In the genomic region with DNA sequence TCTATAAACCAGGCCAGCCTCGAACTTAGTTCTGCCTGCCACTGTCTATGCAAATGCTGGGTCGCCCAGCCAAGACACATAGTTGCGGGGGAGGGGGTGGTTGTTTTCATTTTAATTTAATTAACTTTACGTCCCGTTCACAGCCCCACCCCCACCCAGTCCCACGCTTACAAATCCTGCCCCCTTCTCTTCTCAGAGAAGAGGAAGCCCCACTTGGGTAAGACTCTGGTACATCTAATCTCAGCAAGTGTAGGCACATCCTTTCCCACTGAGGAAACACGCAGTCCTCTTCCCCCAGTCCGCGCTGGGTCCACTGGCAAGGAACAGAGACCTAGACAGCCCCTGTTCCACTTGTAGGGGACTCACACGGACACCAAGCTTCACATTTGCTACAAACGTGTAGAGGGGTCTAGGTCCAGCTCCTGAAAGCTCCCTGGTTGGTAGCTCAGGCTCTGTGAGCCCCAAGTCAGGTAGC, we compare ENCODE assay signal across 8 mouse cellular contexts. TPM values are rescaled to one million over a fixed set of nuclear protein-coding genes. Genes with fewer than 3 reads are reported as not detected.
DNase-seq lines count a peak whose midpoint lies in the region; ATAC-seq and TF ChIP-seq lines count a peak whose summit lies in the region.

No protein-coding gene starts in this region.

- WGBS in heart, embryonic 13.5 days = 7% methylated on average over 11 of the region's 11 CpGs
- 3% methylated on average over 11 of the region's 11 CpGs for WGBS in kidney, postnatal 0 days

- intact Hi-C loops in heart, postnatal 10 days (cut with DNase I) = no loop called here

- no peak for TF ChIP-seq CTCF in kidney, postnatal 0 days (IDR thresholded peaks at IDR 0.05; ENCODE audit: low read depth)

- H3K27ac ChIP-seq in heart, embryonic 13.5 days (replicated peaks) = peak overlapping the region; percentile 96
- H3K27ac ChIP-seq in ES-E14 (ENCODE audit: insufficient read depth, low read depth, low read length, poor library complexity, severe bottlenecking) = peak overlapping the region; percentile 85
- H3K27ac ChIP-seq in kidney, postnatal 0 days = peak overlapping the region; percentile 92

- H3K4me2 ChIP-seq in heart, embryonic 13.5 days = peak overlapping the region; percentile 95
- peak overlapping the region; percentile 88 for H3K4me2 ChIP-seq in kidney, postnatal 0 days (ENCODE audit: low read length)

- peak overlapping the region; percentile 77 for H3K4me3 ChIP-seq in heart, embryonic 13.5 days
- peak overlapping the region; percentile 70 to 97 for H3K4me3 ChIP-seq in ES-E14 (ENCODE audit: insufficient read depth in 1 of 2, low read depth in 1 of 2, low read length in 2 of 2, poor library complexity in 1 of 2, severe bottlenecking in 1 of 2)
- H3K4me3 ChIP-seq in erythroblast, embryonic 14.5 days (replicated peaks) = peak overlapping the region; percentile 92
- peak overlapping the region; percentile 77 for H3K4me3 ChIP-seq in kidney, postnatal 0 days (replicated peaks; ENCODE audit: low read depth, low read length)

- H3K27me3 ChIP-seq in heart, embryonic 13.5 days (replicated peaks) = no peaks in the 10 kb centered on the region
- no peaks in the 10 kb centered on the region for H3K27me3 ChIP-seq in erythroblast, embryonic 14.5 days (ENCODE audit: control insufficient read depth)
- no peaks in the 10 kb centered on the region for H3K27me3 ChIP-seq in kidney, postnatal 0 days (ENCODE audit: insufficient read depth, low read length)

- no peak for DNase-seq in heart, postnatal 10 days
- no peak for DNase-seq in ES-E14 (ENCODE audit: low read depth, low spot score)
- peak; percentile 41 for DNase-seq in kidney, postnatal 0 days (ENCODE audit: low spot score)
- DNase-seq in retina, embryonic 14.5 days (ENCODE audit: low spot score) = no peak
- no peak for DNase-seq in ovary, postnatal 10 days (ENCODE audit: low spot score)

- in situ Hi-C loops in ES-E14 (cut with MboI; ENCODE audit: low sequenced_read_pairs in 2 of 2, unreplicated experiment in 2 of 2) = no loop called here

- peaks cover 28% of the 10 kb centered on the region for H3K36me3 ChIP-seq in heart, embryonic 13.5 days
- peaks cover 15% of the 10 kb centered on the region; the same call in 1 of the 2 replicates for H3K36me3 ChIP-seq in ES-E14 (ENCODE audit: control insufficient read depth, insufficient read depth, low read length, poor library complexity, severe bottlenecking)
- H3K36me3 ChIP-seq in erythroblast, embryonic 14.5 days (ENCODE audit: control insufficient read depth) = peaks cover 25% of the 10 kb centered on the region
- H3K36me3 ChIP-seq in kidney, postnatal 0 days (ENCODE audit: insufficient read depth, low read length) = no peaks in the 10 kb centered on the region

- H3K9ac ChIP-seq in heart, embryonic 13.5 days = peak overlapping the region; percentile 94
- peak overlapping the region; percentile 97 for H3K9ac ChIP-seq in ES-E14 (ENCODE audit: insufficient read depth, low read depth, low read length, poor library complexity, severe bottlenecking)
- H3K9ac ChIP-seq in kidney, postnatal 0 days (ENCODE audit: low read depth, low read length) = peak overlapping the region; percentile 79

- H3K9me3 ChIP-seq in heart, embryonic 13.5 days = 0 out of 2 replicates have a peak, but pooled peaks cover 3% of the 10 kb centered on the region
- no peaks in the 10 kb centered on the region for H3K9me3 ChIP-seq in ES-E14 (ENCODE audit: control insufficient read depth, insufficient read depth, low read depth, low read length)
- H3K9me3 ChIP-seq in erythroblast, embryonic 14.5 days (ENCODE audit: control insufficient read depth, low read length) = no peaks in the 10 kb centered on the region
- no peaks in the 10 kb centered on the region for H3K9me3 ChIP-seq in kidney, postnatal 0 days (replicated peaks; ENCODE audit: low read length)

- peaks cover 24% of the 10 kb centered on the region for H3K4me1 ChIP-seq in heart, embryonic 13.5 days
- peaks cover 2 to 9% of the 10 kb centered on the region in 2 experiments; a peak in 3 of 4 replicates for H3K4me1 ChIP-seq in ES-E14 (ENCODE audit: control insufficient read depth in 2 of 2, insufficient read depth in 2 of 2, low read length in 2 of 2, poor library complexity in 1 of 2)
- H3K4me1 ChIP-seq in erythroblast, embryonic 14.5 days (ENCODE audit: control insufficient read depth) = peaks cover 30% of the 10 kb centered on the region
- H3K4me1 ChIP-seq in kidney, postnatal 0 days (replicated peaks; ENCODE audit: insufficient read depth, low read length) = no peaks in the 10 kb centered on the region

- ATAC-seq in heart, embryonic 13.5 days (ENCODE audit: extremely low read depth, insufficient number of reproducible peaks, low FRiP score, low TSS enrichment) = no peak
- ATAC-seq in kidney, postnatal 0 days (replicated peaks; ENCODE audit: low FRiP score, low read depth) = peak; percentile 47
- peak; percentile 15; the same call in 1 of the 2 replicates for ATAC-seq in megakaryocyte-erythroid progenitor cell, adult 5-6 weeks (replicated peaks; ENCODE audit: low FRiP score, low TSS enrichment, poor library complexity, severe bottlenecking)

TF ChIP-seq in ES-E14, 5 proteins besides CTCF, POLR2A, EP300 and RAD21:
- no peak for TF ChIP-seq MAFK (IDR thresholded peaks at IDR 0.05; ENCODE audit: insufficient read depth, low read depth, low read length)
- TF ChIP-seq HCFC1 (IDR thresholded peaks at IDR 0.05; ENCODE audit: borderline replicate concordance, insufficient read depth, low read length) = no peak
- no peak for TF ChIP-seq CHD2 (IDR thresholded peaks at IDR 0.05; ENCODE audit: low read depth, low read length)
- TF ChIP-seq ZC3H11A (IDR thresholded peaks at IDR 0.05; ENCODE audit: borderline replicate concordance, low read depth, low read length) = no peak
- no peak for TF ChIP-seq ZNF384 (IDR thresholded peaks at IDR 0.05; ENCODE audit: low read depth, low read length)
TF ChIP-seq in ES-E14: peak in this region for 0.

RNA-seq across cellular contexts. Expression of a gene that starts 0.5 kb away (rescaled TPM):
- polyA plus RNA-seq in heart, embryonic 13.5 days (2015; fragmentation: Nextera tagmentation; extraction: Ambion mirVana) = 79.0 and 86.5 TPM in 2 replicates
- total RNA-seq in heart, postnatal 10 days (2021) = 10 to 100 TPM; 31.2 to 32.5 TPM
- total RNA-seq in ES-E14 (2012; rRNA removed) = 27.6 and 28.7 TPM in 2 replicates
- polyA plus RNA-seq in erythroblast, embryonic 14.5 days (2012) = 0.22 and 0.24 TPM in 2 replicates
- 94.4 and 104 TPM in 2 replicates for polyA plus RNA-seq in kidney, postnatal 0 days (2015; fragmentation: Nextera tagmentation; extraction: Ambion mirVana)
- 60.3 and 71.0 TPM in 2 replicates for total RNA-seq in megakaryocyte-erythroid progenitor cell, adult 5-6 weeks (2014; fragmentation: Nextera tagmentation)
- 115 and 121 TPM in 2 replicates for total RNA-seq in megakaryocyte-erythroid progenitor cell, adult 5-6 weeks (2017)

RNA-seq across cellular contexts. Expression of a gene that starts 6.1 kb away (rescaled TPM):
- polyA plus RNA-seq in heart, embryonic 13.5 days (2015; fragmentation: Nextera tagmentation; extraction: Ambion mirVana) = 35.4 and 40.9 TPM in 2 replicates
- total RNA-seq in heart, postnatal 10 days (2021) = 10 to 100 TPM; 24.2 to 25.0 TPM
- total RNA-seq in ES-E14 (2012; rRNA removed) = 21.1 and 27.0 TPM in 2 replicates
- 0.70 and 0.98 TPM in 2 replicates for polyA plus RNA-seq in erythroblast, embryonic 14.5 days (2012)
- polyA plus RNA-seq in kidney, postnatal 0 days (2015; fragmentation: Nextera tagmentation; extraction: Ambion mirVana) = 61.0 and 63.7 TPM in 2 replicates
- total RNA-seq in megakaryocyte-erythroid progenitor cell, adult 5-6 weeks (2014; fragmentation: Nextera tagmentation) = 57.7 and 65.7 TPM in 2 replicates
- total RNA-seq in megakaryocyte-erythroid progenitor cell, adult 5-6 weeks (2017) = 85.0 and 101 TPM in 2 replicates
